Mouse (Mus musculus) G1E-ER4 (cell line): ENCODE data around the gene Cdc34b. TPM values are rescaled to one million over a fixed set of nuclear protein-coding genes. Genes with fewer than 3 reads are reported as not detected.

ENCODE experiments used
- GATA1 ChIP-seq: IDR thresholded peaks from one replicate; pipeline ENCODE4 v1.8.0; 2012; ENCODE audit warnings: low read length, inconsistent platforms
- polyA plus RNA-seq: library from polyadenylated mRNA; stranded (reverse); fragments of >175 nt; gene quantifications from 2 replicates; pipeline ENCODE4 v1.2.3, GENCODE M21; 2012

The Cdc34b gene
- polyA plus RNA-seq = 0.06 and 0.12 TPM in 2 replicates

- no peak for TF ChIP-seq GATA1
Measured at GRCm38 (mm10) chr11:94741732-94742272, at the start of gene Cdc34b. Gene Cdc34b (plus strand): TSS chr11:94741782.

- TF ChIP-seq GATA1 = no peak
Measured at GRCm38 (mm10) chr11:94695508-94695907, 46.1 kb upstream of the Cdc34b start.

- TF ChIP-seq GATA1 = no peak
Measured at GRCm38 (mm10) chr11:94697140-94697539, 44.4 kb upstream of the Cdc34b start.

- TF ChIP-seq GATA1 = no peak
Measured at GRCm38 (mm10) chr11:94697703-94698464, 43.7 kb upstream of the Cdc34b start.

GRCm38 (mm10) chr11:94699399-94699798, 42.2 kb upstream of the Cdc34b start:
- no peak for TF ChIP-seq GATA1

GRCm38 (mm10) chr11:94701401-94702215, 40.0 kb upstream of the Cdc34b start:
- no peak for TF ChIP-seq GATA1

GRCm38 (mm10) chr11:94702216-94702610, 39.4 kb upstream of the Cdc34b start:
- no peak for TF ChIP-seq GATA1

GRCm38 (mm10) chr11:94704020-94704419, 37.6 kb upstream of the Cdc34b start:
- no peak for TF ChIP-seq GATA1

GRCm38 (mm10) chr11:94704472-94704871, 37.1 kb upstream of the Cdc34b start, which contains the start of gene Gm11541:
Gene Gm11541 (minus strand): TSS chr11:94704499.
- no peak for TF ChIP-seq GATA1

- no peak for TF ChIP-seq GATA1
Measured at GRCm38 (mm10) chr11:94713246-94713860, 28.2 kb upstream of the Cdc34b start.

GRCm38 (mm10) chr11:94715622-94716021, 26.0 kb upstream of the Cdc34b start:
- TF ChIP-seq GATA1 = no peak

GRCm38 (mm10) chr11:94716754-94717153, 24.8 kb upstream of the Cdc34b start:
- no peak for TF ChIP-seq GATA1

GRCm38 (mm10) chr11:94717239-94717638, 24.3 kb upstream of the Cdc34b start:
- no peak for TF ChIP-seq GATA1

GRCm38 (mm10) chr11:94718113-94718909, 23.3 kb upstream of the Cdc34b start:
- TF ChIP-seq GATA1 = no peak

- TF ChIP-seq GATA1 = no peak
Measured at GRCm38 (mm10) chr11:94719216-94719615, 22.4 kb upstream of the Cdc34b start.
